Mouse (Mus musculus) myocyte (in vitro differentiated cells): ENCODE data around the gene Tecpr1. TPM values are rescaled to one million over a fixed set of nuclear protein-coding genes. Genes with fewer than 3 reads are reported as not detected.

Experiments
- H3K27me3 ChIP-seq: one replicate; pipeline ENCODE4 v1.6.1; 2011; ENCODE audit not compliant: control insufficient read depth, insufficient read depth, insufficient read length
- H3K36me3 ChIP-seq: one replicate; pipeline ENCODE4 v1.6.1; 2011; ENCODE audit not compliant: control insufficient read depth, insufficient read depth
- H3K4me2 ChIP-seq: one replicate; pipeline ENCODE4 v1.6.1; 2011; ENCODE audit warnings: low read depth, control low read depth
- H3K4me3 ChIP-seq: one replicate; pipeline ENCODE4 v1.5.1; 2011; ENCODE audit warnings: mild to moderate bottlenecking, control low read depth, moderate library complexity
- H3K79me2 ChIP-seq: one replicate; pipeline ENCODE4 v1.6.1; 2011; ENCODE audit not compliant: control insufficient read depth, insufficient read depth
- H3ac ChIP-seq: one replicate; pipeline ENCODE4 v1.6.1; 2011; ENCODE audit not compliant: control insufficient read depth, insufficient read length
- CEBPB ChIP-seq: IDR thresholded peaks from 2 replicates; pipeline ENCODE4 v1.6.1; 2011; ENCODE audit warnings: mild to moderate bottlenecking, moderate library complexity; ENCODE audit not compliant: poor library complexity, insufficient read depth, severe bottlenecking
- E2F4 ChIP-seq: IDR thresholded peaks from one replicate; pipeline ENCODE4 v1.6.1; 2011; ENCODE audit warnings: mild to moderate bottlenecking, control low read depth, moderate library complexity; ENCODE audit not compliant: insufficient read depth
- MAX ChIP-seq: IDR thresholded peaks from one replicate; pipeline ENCODE4 v1.6.1; 2011; ENCODE audit warnings: low read depth, mild to moderate bottlenecking, control low read depth
- MYOD1 ChIP-seq, 3 experiments: IDR thresholded peaks; one replicate each; pipeline ENCODE4 v1.6.1; 2011; ENCODE audit warnings: control low read depth in 2 of 3, low read depth in 2 of 3, mild to moderate bottlenecking in 2 of 3, moderate library complexity in 1 of 3; ENCODE audit not compliant: insufficient read length in 2 of 3, control insufficient read depth in 1 of 3
- MYOG ChIP-seq, 3 experiments: IDR thresholded peaks; one replicate each; pipeline ENCODE4 v1.6.1; 2011; ENCODE audit warnings: control low read depth in 2 of 3, low read depth in 2 of 3, mild to moderate bottlenecking in 2 of 3; ENCODE audit not compliant: insufficient read length in 2 of 3, control insufficient read depth in 1 of 3, insufficient read depth in 1 of 3
- POLR2A ChIP-seq: IDR thresholded peaks from one replicate; pipeline ENCODE4 v1.6.1; 2011; ENCODE audit warnings: low read depth, mild to moderate bottlenecking, control low read depth, moderate library complexity; ENCODE audit not compliant: insufficient read length
- POLR2AphosphoS2 ChIP-seq: IDR thresholded peaks from one replicate; pipeline ENCODE4 v1.6.1; 2011; ENCODE audit warnings: low read depth, control low read depth; ENCODE audit not compliant: insufficient read length
- REST ChIP-seq: IDR thresholded peaks from one replicate; pipeline ENCODE4 v1.6.1; 2011; ENCODE audit warnings: mild to moderate bottlenecking, control low read depth, moderate library complexity; ENCODE audit not compliant: insufficient read depth, insufficient read length
- SRF ChIP-seq: IDR thresholded peaks from one replicate; pipeline ENCODE4 v1.6.1; 2011; ENCODE audit warnings: low read depth; ENCODE audit not compliant: control insufficient read depth, insufficient read length
- TCF12 ChIP-seq: IDR thresholded peaks from one replicate; pipeline ENCODE4 v1.6.1; 2011; ENCODE audit warnings: mild to moderate bottlenecking, control low read depth; ENCODE audit not compliant: poor library complexity, insufficient read depth, severe bottlenecking
- TCF3 ChIP-seq: IDR thresholded peaks from one replicate; pipeline ENCODE4 v1.6.1; 2011; ENCODE audit warnings: low read depth, control low read depth; ENCODE audit not compliant: insufficient read length
- USF1 ChIP-seq: IDR thresholded peaks from one replicate; pipeline ENCODE4 v1.6.1; 2011; ENCODE audit warnings: low read depth, mild to moderate bottlenecking, control low read depth, moderate library complexity
- polyA plus RNA-seq: library from polyadenylated mRNA; unstranded; fragments of >200 nt; fragmentation: generic; extraction: Trizol; gene quantifications from one replicate; pipeline ENCODE4 v1.2.1, GENCODE M21; 2012; ENCODE audit warnings: missing spikeins

Tecpr1 gene
- polyA plus RNA-seq, 1 experiment, result 19.2 TPM

GRCm38 (mm10) chr5:144234222-144234621 is 10.8 kb upstream of the Tecpr1 start:
- Histone ChIP-seq H3K79me2 (no peaks in the 10 kb centered on the region), H3K27me3 (no peaks in the 10 kb centered on the region), H3K36me3 (no peaks in the 10 kb centered on the region), H3K4me2 (no peak overlapping the region), H3ac (no peak overlapping the region), H3K4me3 (no peak overlapping the region)
- TF ChIP-seq TCF12 (no peak), POLR2A (no peak), TCF3 (no peak), SRF (no peak), MYOG (IDR thresholded peaks at IDR 0.05; ENCODE audit: control insufficient read depth in 1 of 3, insufficient read depth in 1 of 3, insufficient read length in 2 of 3, low read depth in 2 of 3) (no peak), POLR2AphosphoS2 (no peak), REST (no peak), E2F4 (no peak), CEBPB (no peak), MAX (no peak), USF1 (no peak), MYOD1 (IDR thresholded peaks at IDR 0.05; ENCODE audit: control insufficient read depth in 1 of 3, insufficient read length in 2 of 3, low read depth in 2 of 3) (no peak)

- H3ac ChIP-seq, result no peak overlapping the region
- H3K36me3 ChIP-seq, result no peaks in the 10 kb centered on the region
- TF ChIP-seq MAX, result no peak
- TF ChIP-seq USF1, result no peak
- no peak for TF ChIP-seq MYOD1 (IDR thresholded peaks at IDR 0.05; ENCODE audit: control insufficient read depth in 1 of 3, insufficient read length in 2 of 3, low read depth in 2 of 3)
- no peak for TF ChIP-seq E2F4
- TF ChIP-seq MYOG (IDR thresholded peaks at IDR 0.05; ENCODE audit: control insufficient read depth in 1 of 3, insufficient read depth in 1 of 3, insufficient read length in 2 of 3, low read depth in 2 of 3), result no peak
- no peak for TF ChIP-seq POLR2AphosphoS2
- TF ChIP-seq SRF, result no peak
- TF ChIP-seq CEBPB, result no peak
- TF ChIP-seq POLR2A, result no peak
- TF ChIP-seq REST, result no peak
- TF ChIP-seq TCF12, result no peak
- TF ChIP-seq TCF3, result no peak
- H3K4me3 ChIP-seq, result no peak overlapping the region
- no peaks in the 10 kb centered on the region for H3K79me2 ChIP-seq
- no peaks in the 10 kb centered on the region for H3K27me3 ChIP-seq
- no peak overlapping the region for H3K4me2 ChIP-seq
Observed at GRCm38 (mm10) chr5:144232531-144232930, 9.1 kb upstream of the Tecpr1 start.

GRCm38 (mm10) chr5:144231410-144231809 is 8.0 kb upstream of the Tecpr1 start:
- Histone ChIP-seq H3K79me2 (no peaks in the 10 kb centered on the region), H3K27me3 (no peaks in the 10 kb centered on the region), H3K4me2 (no peak overlapping the region), H3K4me3 (no peak overlapping the region), H3K36me3 (no peaks in the 10 kb centered on the region), H3ac (no peak overlapping the region)
- TF ChIP-seq USF1, result no peak
- no peak for TF ChIP-seq SRF
- TF ChIP-seq MYOG (IDR thresholded peaks at IDR 0.05; ENCODE audit: control insufficient read depth in 1 of 3, insufficient read depth in 1 of 3, insufficient read length in 2 of 3, low read depth in 2 of 3), result no peak
- no peak for TF ChIP-seq POLR2AphosphoS2
- TF ChIP-seq CEBPB, result no peak
- no peak for TF ChIP-seq REST
- no peak for TF ChIP-seq MYOD1 (IDR thresholded peaks at IDR 0.05; ENCODE audit: control insufficient read depth in 1 of 3, insufficient read length in 2 of 3, low read depth in 2 of 3)
- TF ChIP-seq POLR2A, result no peak

GRCm38 (mm10) chr5:144230216-144230615 is 6.8 kb upstream of the Tecpr1 start:
- Histone ChIP-seq H3K4me2 (no peak overlapping the region), H3ac (no peak overlapping the region), H3K79me2 (no peaks in the 10 kb centered on the region), H3K36me3 (no peaks in the 10 kb centered on the region), H3K27me3 (no peaks in the 10 kb centered on the region), H3K4me3 (no peak overlapping the region)
- TF ChIP-seq POLR2AphosphoS2 (no peak), SRF (no peak), E2F4 (no peak), MYOG (IDR thresholded peaks at IDR 0.05; ENCODE audit: control insufficient read depth in 1 of 3, insufficient read depth in 1 of 3, insufficient read length in 2 of 3, low read depth in 2 of 3) (no peak), USF1 (no peak), POLR2A (no peak)

- Histone ChIP-seq H3K36me3 (no peaks in the 10 kb centered on the region), H3K4me3 (no peak overlapping the region), H3K79me2 (no peaks in the 10 kb centered on the region), H3K27me3 (no peaks in the 10 kb centered on the region), H3K4me2 (no peak overlapping the region), H3ac (no peak overlapping the region)
- no peak for TF ChIP-seq TCF12
- no peak for TF ChIP-seq MYOD1 (IDR thresholded peaks at IDR 0.05; ENCODE audit: control insufficient read depth in 1 of 3, insufficient read length in 2 of 3, low read depth in 2 of 3)
- TF ChIP-seq MYOG (IDR thresholded peaks at IDR 0.05; ENCODE audit: control insufficient read depth in 1 of 3, insufficient read depth in 1 of 3, insufficient read length in 2 of 3, low read depth in 2 of 3), result no peak
- no peak for TF ChIP-seq USF1
- TF ChIP-seq E2F4, result no peak
- TF ChIP-seq MAX, result no peak
- no peak for TF ChIP-seq REST
- no peak for TF ChIP-seq POLR2AphosphoS2
- TF ChIP-seq CEBPB, result no peak
- TF ChIP-seq TCF3, result no peak
- TF ChIP-seq SRF, result no peak
- TF ChIP-seq POLR2A, result no peak
Observed at GRCm38 (mm10) chr5:144226220-144226619, 2.8 kb upstream of the Tecpr1 start.
